Mouse (Mus musculus) testis, postnatal 10 days (tissue): ENCODE data around the gene A4gnt.
"Not testable (repeated sequence)": the region's sequence is repeated elsewhere in the genome, so short reads cannot be mapped to it uniquely, and the experiment has no call there.

ENCODE experiments used
- DNase-seq: peaks from one replicate; pipeline ENCODE4 v3.0.0; 2021; ENCODE audit warnings: low spot score

A4gnt gene

GRCm38 (mm10) chr9:99612202-99612601 is at the start of gene A4gnt:
TSS of gene A4gnt (plus strand) at chr9:99612502.
- DNase-seq, result no peak

GRCm38 (mm10) chr9:99563714-99564113 is 48.6 kb upstream of the A4gnt start:
- peak; percentile 77 for DNase-seq

- DNase-seq, result no peak
These were observed 44.3 kb upstream of the A4gnt start for GRCm38 (mm10) chr9:99568023-99568346.

GRCm38 (mm10) chr9:99568347-99569070 is 43.8 kb upstream of the A4gnt start, which contains the start of gene Armc8:
TSS of gene Armc8 (minus strand) at chr9:99568899.
- peak; percentile 94 for DNase-seq

- no peak for DNase-seq
These were observed 43.3 kb upstream of the A4gnt start for GRCm38 (mm10) chr9:99569071-99569397.

- DNase-seq, result peak; percentile 94
These were observed 36.4 kb upstream of the A4gnt start, which contains the start of gene Dbr1 for GRCm38 (mm10) chr9:99575677-99576480. TSS of gene Dbr1 (plus strand) at chr9:99575799.

- DNase-seq, result peak; percentile 45
These were observed 31.6 kb upstream of the A4gnt start for GRCm38 (mm10) chr9:99580655-99581054.

GRCm38 (mm10) chr9:99587505-99588202 is 24.6 kb upstream of the A4gnt start:
- peak; percentile 83 for DNase-seq

- DNase-seq, result no peak
These were observed 21.2 kb upstream of the A4gnt start for GRCm38 (mm10) chr9:99591144-99591543.

GRCm38 (mm10) chr9:99599127-99599526 is 13.2 kb upstream of the A4gnt start:
- DNase-seq, result not testable (repeated sequence)

- no peak for DNase-seq
These were observed 8.7 kb upstream of the A4gnt start for GRCm38 (mm10) chr9:99603566-99603965.

GRCm38 (mm10) chr9:99619688-99620087 is 7.4 kb downstream of the A4gnt start:
- no peak for DNase-seq

- DNase-seq, result no peak
These were observed 7.9 kb downstream of the A4gnt start for GRCm38 (mm10) chr9:99620196-99620595.

GRCm38 (mm10) chr9:99622034-99622433 is 9.7 kb downstream of the A4gnt start:
- no peak for DNase-seq

- no peak for DNase-seq
These were observed 10.7 kb downstream of the A4gnt start for GRCm38 (mm10) chr9:99622966-99623365.

GRCm38 (mm10) chr9:99624117-99624516 is 11.8 kb downstream of the A4gnt start:
- peak; percentile 43 for DNase-seq

GRCm38 (mm10) chr9:99628581-99628980 is 16.3 kb downstream of the A4gnt start:
- no peak for DNase-seq

- peak; percentile 83 for DNase-seq
These were observed 17.1 kb downstream of the A4gnt start, which contains the start of gene Dzip1l for GRCm38 (mm10) chr9:99629281-99630011. TSS of gene Dzip1l (plus strand) at chr9:99629496.

GRCm38 (mm10) chr9:99630071-99630470 is 17.8 kb downstream of the A4gnt start:
- no peak for DNase-seq

GRCm38 (mm10) chr9:99630528-99631125 is 18.3 kb downstream of the A4gnt start:
- DNase-seq, result no peak

GRCm38 (mm10) chr9:99631781-99632180 is 19.5 kb downstream of the A4gnt start:
- no peak for DNase-seq

- no peak for DNase-seq
These were observed 20.0 kb downstream of the A4gnt start for GRCm38 (mm10) chr9:99632264-99632663.
